Mouse (Mus musculus) spleen, adult 12 weeks (tissue): ENCODE measurements around the gene C530008M17Rik.

Source experiments
- DNase-seq: peaks from one replicate; pipeline ENCODE4 v3.0.0; 2022; ENCODE audit warnings: low spot score

Gene C530008M17Rik

DNA sequence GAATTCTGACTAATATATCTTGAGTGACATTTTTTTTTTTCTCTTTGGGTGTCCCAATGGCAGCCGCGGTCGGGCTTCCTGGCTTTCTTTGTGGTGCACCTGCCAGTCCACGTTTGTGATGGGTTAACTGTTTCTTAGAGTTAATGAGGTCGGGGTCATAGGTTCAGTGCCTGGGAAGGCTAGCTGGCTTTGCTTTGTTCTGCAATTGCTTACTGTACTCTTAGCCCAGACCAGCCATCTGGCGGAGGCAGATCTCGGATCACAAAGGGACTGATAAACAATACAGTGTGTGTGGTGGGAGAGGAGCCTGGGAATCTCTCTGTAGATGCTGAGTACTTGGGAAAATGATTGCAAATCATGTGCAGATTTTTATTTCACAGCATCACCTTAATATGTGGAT lies 9.1 kb downstream of the C530008M17Rik start:
- DNase-seq, result no peak

DNA sequence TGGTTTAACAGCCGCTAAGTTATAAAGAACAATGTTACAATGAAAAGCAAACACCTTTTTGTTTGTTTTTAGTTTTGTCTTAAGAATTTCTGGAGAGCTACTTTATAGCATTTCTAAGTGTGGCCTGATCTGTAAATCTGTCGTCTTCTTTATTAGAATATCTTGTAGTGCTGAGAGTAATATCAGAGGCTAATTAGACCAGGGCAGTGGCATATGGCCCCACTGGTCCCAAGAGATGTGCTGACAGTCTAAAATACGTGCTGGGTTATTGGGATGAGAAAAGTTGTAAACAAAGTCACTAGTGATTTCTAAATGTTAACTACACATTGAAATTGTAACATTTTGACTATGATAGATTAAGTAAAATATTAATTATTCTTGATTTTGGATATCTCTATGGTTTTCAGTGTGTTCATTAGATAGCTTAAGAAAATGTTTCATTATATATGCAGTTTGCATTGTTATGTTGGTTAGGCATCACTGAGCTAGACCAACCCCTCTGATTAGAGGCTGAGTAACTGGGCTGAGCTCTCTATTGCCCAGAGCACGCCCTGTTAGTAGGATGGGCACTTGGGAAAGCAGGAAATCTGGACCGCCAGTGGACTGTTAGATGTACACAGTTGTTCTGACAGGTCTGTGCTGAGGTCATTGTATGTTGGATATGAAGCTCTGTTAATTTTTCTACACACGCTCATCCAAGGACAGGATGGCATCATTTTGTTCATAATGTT lies 9.9 kb downstream of the C530008M17Rik start:
- no peak for DNase-seq

DNA sequence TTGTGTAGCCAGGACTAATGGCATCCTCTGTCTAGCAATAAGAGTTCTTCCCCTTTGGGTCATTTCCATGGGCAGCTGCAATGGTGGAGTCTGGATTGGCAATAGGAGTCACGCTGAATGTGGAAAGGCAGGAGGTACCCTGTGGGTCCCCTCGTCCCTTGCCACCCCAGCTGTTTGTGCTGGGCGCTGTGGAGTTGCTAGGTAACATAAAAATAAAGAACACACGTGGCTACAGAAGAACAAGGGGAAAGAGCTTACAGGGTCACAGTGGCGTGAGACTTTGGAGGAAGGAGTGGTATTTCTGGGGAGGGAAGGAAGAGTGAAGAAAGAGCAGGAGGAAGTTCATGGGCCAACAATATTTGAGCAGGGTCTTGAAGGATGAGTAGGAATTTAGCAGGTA lies 11.8 kb downstream of the C530008M17Rik start:
- DNase-seq, result no peak

DNA sequence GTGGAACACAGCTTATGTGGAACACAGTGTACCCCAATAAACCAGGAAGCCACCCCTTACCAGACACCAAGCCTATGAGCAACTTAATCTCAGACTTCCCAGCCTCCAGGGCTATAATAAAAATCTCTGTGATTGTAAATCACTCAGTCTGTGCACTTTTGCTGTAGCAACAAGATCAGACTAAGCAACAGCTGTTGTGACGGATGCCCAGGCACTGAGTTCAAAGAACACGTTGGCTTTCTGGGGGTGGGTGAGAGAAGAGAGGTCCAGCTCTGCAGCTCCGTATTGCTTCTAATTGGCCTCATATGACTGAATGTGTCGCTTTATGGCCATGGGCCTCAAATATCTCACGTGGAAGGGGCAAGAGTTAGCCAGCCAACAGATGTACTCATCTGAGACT lies 12.2 kb downstream of the C530008M17Rik start:
- DNase-seq, result no peak

DNA sequence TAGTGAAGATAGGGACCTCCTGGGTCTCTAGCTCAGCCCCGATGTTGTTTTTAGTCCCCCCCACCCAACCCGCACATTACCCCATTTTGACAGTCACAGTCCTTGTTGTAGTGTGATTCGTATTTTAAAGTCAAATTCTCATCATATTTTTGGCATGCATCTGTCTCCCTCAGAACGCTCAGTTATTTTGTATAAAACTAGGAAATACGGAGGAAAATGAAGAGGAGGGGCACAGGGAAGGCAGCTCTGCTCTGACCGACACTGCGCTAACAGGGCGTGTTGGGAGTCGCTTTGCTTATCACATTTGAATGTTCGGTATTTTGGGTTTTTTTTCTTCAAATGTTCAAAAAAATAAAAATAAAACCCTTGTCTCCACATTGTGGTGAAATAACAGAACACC lies 13.9 kb downstream of the C530008M17Rik start:
- DNase-seq, result no peak

DNA sequence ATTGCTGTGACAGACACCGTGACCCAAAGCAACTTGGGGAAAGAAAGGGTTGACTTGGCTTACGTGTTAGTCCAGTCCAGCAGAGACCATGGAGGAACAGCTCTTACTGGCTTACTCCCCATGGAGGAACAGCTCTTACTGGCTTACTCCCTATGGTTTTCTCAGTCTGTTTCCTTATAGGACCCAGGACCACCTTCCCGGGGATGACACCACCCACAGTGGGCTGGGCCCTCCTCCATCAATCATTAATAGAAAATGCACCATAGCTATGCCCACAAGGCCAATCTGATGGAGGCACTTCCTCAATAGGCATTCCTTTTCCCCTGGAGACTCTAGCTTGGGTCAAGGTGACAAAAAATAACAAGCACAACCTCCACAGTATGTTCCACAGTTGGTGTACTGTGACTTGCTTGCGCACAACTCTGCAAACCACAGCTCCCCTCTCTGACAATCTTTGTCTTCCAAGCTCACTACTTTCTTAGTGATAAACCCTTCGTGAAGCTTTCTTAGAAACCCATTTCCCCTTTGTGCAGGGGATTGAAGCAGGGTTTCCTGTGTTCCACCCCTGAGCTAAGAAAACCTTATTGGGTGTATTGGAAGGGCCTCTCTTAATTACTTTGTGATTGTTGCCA lies 17.8 kb downstream of the C530008M17Rik start:
- DNase-seq, result no peak

DNA sequence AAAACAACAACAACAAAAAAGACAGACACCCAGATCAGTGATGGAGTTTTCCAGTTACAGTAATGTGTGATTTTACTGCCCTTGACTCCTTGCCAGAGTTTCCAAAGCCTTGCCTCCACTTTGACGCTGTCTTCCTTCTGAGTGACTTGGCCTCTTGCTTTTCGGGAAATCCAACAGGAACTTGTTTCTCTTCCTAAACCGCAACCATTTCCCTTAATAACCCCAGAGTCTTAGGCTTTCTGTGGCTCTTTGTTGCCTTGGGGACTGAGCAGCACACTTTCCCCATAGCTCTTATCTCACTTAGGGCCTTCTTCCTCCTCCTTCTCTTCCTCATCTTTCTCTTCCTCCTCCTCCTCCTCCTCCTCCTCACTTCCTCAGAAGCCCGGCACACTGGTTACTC lies 19.1 kb downstream of the C530008M17Rik start:
- no peak for DNase-seq

DNA sequence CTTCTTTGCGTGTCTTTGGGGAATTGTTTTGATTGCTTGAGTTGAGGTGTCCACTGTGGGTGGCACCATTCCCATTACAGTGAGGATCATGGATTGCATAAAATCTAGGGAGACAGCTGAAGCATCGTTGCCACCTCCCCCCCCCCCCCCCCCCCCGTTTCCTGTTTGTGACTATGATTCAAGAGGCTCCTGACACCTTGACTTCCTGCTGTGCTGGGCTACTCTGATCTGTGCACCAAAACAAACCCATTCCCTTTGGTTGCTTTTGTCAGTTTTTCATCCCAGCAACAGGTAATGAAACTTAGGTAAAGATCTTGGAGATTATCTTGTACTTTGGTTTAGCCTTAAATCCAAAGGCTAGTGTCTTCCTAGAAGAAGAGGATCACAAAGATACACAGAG lies 24.6 kb downstream of the C530008M17Rik start:
- no peak for DNase-seq

DNA sequence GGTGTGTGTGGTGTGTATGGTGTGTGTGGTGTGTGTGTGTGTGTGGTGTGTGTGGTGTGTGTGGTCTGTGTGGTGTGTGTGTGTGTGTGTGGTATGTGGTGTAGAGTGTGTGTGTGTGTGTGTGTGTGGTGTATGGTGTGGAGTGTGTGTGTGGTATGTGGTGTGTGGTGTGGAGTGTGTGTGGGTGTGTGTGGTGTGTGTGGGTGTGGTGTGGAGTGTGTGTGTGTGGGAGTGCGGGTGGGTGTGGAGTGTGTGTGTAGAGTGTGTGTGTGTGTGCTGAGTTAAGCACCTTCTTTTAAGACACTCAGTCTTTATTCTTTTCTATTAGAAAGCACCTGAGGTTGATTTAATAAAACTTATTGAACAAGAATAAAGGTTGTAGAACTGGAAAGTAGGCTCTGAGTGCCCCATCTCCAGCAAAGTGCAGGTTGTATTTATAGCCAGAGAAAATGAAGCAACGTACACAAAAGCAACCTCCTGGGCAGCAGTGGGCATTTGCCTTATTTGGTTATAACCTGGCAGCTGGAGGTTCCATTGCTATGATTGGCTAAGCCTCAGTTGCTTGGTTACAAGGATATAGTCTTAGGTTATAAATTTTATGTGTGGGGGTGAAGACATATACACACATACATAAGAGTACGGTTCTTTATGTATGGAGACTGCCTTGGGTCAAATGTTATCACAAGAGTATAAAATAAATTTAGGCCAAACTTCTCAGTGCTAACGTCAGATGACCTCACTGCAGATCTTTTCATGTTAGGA lies 25.8 kb downstream of the C530008M17Rik start:
- no peak for DNase-seq

DNA sequence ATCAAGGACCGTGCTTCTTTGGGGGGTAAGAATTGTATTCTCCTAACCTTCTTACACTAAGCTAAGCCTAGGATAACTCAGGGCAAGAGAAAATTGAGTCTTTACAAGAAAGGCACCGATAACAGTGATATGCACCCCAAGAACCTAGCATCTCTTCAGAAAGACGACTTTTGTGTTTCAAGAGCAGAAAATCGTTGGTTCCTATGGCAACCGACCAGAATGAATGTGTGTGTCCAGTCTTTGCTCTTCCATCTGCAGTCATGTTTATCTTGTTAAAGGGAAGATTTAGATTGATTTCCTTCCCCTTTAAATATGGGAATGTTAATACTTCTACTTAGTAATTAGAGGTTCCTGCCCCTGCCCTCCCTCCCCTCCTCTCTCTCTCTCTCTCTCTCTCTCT lies 27.1 kb downstream of the C530008M17Rik start:
- DNase-seq, result no peak

DNA sequence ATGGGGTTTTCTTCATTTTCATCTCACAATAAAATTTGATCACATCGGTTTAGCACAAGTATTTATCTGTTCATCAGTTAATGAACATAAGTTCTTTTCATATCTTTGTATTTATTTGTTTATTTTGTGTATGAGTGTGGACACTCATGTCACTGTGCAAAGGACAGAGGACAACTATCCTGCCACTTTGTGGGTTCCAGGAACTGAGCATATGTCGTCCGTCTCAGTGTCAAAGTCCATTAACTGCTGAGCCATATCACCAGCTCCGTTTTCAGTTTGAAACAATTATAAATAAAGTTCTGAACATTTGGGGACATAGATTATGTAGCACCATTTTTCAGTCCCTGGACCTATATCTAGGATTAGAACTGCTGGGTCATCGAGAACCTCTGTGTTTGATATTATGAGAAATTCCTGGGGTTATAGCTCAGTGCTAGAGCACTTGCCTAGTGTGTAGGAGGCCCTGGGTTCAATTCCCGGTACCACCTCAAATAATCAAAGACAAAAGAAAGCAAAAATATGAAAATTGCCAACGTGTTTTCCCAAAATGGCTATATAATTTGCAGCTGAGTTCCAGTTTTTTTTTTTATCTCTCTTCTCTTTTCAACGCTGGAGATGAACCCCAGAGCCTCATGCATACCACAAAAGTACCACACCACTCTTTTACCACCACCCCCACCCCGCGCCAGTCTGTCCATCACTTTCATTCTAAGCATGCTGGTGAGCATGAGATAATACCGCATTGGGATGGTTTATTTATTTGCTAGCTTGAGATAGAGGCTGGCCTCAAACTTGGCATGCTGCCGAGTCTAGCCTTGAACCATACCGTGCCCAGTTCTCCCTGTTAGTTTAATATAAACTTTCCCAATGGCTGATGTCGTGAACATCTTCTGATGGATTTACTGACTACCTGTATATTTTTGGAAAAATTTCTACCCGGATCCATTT lies 28.6 kb downstream of the C530008M17Rik start:
- peak; percentile 71 for DNase-seq

DNA sequence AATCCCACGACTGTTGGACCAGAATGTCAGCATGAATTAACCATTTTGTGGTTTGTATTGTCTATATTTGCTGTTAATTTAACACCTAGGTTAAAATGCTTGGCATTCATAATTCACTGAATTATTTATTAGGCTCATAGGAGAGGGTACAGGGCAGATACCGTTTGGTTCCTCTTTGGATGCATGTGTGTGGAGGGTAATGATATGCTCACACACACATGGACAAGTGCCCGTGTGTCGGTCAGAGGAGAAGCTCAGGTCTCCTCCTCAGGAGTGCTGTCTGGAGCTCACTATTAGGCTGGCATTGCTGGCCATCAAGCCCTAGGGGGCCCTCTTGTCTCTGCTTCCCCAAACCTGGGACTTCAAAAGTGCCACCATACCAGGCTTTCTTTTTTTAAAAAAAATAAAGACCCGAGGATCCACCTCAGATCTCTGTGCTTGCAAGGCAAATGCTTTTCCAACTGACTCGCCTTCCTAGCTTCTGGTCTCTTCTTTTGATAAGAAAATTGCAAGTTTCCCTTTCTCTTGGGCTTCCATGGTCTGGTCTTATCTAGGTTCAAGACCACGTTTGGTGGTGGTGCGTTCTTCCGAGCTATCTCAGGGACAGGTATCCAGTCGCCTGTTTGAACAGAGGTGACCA lies 31.8 kb downstream of the C530008M17Rik start:
- peak; percentile 17 for DNase-seq

DNA sequence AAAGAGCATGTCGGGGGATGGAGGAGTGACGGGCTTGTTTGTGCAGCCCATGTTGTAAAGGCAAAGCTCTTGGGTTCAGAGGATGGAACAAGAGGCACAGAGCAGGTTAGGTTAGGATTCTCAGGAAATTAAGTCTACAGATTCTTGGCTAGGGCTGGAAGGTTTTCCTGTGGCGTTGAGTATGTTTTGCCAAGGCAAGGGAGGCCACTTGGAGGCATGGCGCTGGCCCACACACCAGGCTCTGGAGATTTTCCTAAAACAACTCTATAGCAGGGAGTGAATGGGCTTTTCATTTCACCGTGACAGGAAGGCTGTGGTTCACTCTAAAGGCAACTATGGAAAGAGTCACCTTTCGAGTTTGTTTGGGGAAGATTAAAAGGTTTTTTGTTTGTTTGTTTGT lies 32.3 kb downstream of the C530008M17Rik start:
- DNase-seq, result no peak

DNA sequence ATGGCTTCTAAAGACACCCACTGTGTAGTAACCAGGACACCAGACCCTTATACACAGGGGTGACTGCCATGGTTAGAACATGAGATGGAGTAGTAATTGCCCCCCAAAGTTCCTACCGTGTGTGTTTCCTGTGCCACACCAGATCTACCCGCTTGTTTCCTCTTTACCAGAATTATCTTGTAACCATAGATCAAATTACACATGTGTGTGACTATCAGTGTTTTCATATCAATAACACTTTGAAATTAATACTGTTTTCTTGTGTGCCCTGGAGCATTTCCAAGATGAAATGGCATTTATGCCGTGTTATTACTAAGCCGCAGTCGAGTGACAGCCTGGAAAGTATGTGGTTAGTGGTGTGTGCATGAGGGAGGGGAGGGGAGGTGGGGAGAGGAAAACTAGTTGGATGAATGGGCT lies 33.9 kb downstream of the C530008M17Rik start:
- no peak for DNase-seq

DNA sequence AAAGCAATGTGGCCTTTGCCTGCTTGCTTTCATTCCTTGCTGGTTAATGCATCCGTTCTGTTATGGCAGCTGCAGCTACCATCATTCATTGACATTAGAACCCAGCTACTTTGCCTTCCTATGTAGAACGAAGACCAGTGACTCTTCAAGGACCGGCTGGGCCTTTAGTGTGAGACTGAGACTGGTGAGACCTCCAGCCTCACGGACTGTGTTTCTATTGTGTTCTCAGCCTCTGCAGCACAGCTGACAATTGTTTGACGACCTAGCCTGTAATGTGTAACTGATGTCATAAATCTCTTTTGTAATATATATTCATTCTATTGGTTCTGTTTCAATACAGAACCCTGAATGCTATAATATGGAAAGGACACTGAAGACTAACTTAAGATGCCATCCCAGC lies 34.9 kb downstream of the C530008M17Rik start:
- DNase-seq, result no peak

DNA sequence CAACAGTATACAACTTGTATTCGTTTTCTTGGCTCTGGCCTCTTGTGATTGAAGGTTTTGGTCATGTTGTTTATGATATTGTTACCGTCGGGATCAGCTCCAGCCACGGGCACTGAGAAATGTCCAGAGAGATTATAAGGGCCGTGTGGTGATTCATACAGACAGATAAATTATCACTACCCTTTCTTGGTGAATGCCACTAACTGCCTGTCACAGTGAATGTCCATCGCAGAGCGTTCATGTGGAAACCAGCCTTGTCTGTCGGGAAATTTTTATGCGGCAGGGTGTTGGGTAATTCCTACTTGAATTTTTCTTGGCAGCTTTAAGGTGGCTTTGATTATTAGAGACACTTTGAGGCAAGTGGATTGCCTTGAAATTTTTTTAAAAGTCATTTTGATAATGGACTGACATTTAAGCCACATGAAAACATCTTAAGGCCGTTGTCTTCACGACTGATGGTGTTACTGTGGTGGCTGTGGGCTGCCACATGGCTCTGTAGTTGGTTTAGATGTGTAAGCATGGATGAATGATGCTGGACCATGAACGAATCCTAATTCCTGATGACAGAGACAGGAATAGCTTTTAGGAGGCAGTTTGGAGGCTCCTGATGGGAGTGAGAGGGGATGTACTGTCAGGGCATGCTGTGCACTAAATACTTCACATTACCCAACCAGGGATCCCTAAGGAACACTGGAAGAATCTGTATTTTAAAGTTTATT lies 35.6 kb downstream of the C530008M17Rik start:
- DNase-seq, result no peak

DNA sequence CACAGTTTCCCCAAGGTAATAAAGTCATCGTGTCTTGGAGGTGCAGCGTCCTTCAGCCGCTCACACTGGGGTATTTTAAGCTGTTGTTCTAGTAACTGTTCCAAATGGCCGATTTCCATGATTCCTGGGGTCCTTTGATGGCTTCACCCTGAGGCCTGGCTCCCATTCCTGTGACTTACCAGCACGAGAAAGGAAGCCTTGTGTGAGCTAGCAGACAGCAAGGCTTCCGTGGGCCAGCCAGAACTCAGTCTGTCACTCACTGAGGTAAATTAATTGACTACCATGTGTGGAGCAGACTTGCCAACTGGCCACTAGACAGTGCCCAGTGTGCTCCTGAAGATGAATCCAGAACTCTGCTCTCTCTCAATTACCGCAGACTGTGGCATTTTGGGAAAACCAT lies 41.2 kb downstream of the C530008M17Rik start:
- no peak for DNase-seq

DNA sequence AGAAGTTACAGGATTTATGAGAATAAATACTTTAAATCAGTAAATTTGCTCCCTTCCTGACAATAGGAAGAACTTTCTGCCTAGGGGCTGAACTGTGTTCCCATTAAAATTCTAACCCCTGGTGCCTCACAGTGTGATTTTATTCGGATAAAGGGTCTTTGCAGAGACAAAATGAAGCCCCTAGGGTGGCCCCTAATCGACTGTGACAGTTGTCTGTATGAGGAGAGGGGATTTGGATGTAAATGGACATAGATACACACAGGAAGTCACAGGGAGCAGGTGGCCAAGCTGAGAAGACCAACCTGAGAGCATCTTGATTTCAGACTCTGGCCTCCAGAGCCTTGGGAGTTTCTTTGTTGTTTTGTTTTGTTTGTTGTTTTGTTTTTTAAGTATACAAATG lies 41.9 kb downstream of the C530008M17Rik start:
- no peak for DNase-seq

DNA sequence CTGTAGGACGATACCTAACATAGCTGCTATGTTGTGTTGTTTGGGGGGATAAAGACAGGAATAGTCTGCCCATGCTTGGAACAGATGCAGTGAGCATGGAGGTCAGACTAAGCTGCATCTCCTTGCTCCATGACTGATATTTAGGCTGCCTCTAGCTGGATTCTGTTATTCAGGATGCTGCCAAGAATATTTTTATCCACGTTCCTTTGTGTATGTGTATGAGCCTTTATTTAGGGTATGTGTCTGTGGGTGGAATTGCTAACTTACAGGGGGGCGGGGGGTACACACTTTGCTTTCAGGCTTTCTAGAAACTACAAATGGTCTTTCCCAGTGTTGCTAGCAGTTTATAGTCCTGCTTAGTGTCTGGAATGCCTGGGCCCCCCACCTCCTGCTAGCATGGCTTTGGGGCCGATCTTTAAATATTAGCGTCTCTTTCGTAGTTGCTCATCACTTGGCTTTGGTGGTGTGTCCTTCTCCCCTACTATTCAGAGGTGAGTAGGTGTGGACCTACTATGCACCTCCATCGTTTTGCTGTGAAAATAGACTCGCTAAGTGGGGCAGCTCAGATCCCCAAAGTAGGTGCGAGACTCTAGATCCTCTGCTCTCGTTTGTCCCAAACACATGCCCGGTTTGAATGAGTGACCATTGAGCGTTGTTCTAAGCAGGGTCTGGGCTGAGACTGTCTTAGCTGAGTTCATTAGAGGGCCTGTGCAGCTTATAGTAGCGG lies 45.0 kb downstream of the C530008M17Rik start:
- DNase-seq, result no peak

DNA sequence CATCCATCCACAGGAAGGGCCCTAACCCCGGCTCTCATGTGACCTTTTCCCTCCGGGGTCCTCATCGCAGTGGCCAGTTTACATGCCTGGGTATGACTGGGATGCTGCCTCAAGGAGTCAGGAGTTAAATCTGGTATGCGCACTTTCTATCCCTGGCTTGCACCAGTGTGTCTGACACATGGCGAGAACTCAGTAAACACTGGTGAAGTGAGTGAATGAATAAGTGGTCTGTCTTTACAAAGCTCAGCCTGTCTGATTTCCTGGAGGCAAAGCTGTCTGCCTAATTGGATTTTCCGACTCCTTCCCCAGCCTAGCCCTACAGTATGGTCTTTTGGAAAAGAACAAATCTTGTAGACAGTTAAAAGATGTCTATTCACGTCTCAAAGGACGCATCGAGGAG lies 45.8 kb downstream of the C530008M17Rik start:
- no peak for DNase-seq
